12 mouse cellular contexts compared by ENCODE assay signal in genomic region chr10:81351678-81352291, GRCm38 (mm10). TPM values are rescaled to one million over a fixed set of nuclear protein-coding genes. Genes with fewer than 3 reads are reported as not detected.
A peak's percentile ranks its signal among the peaks of the same experiment; 100 is the strongest.
DNase-seq lines count a peak whose midpoint lies in the region; ATAC-seq lines count a peak whose summit lies in the region.
"Had no signal": no experiment of that assay in that cellular context is flagged by ENCODE, and none has a peak within 500 bp of the region (broad histone marks: within the 10 kb centered on the region; RNA-seq: fewer than 3 reads in every experiment).

No protein-coding gene starts in this region.

- H3K27ac ChIP-seq in heart, embryonic 12.5 days (ENCODE audit: poor library complexity, severe bottlenecking), result no peak overlapping the region
- 0 out of 2 replicates have a peak overlapping the region, but pooled peaks have one; percentile 33 for H3K27ac ChIP-seq in limb, embryonic 15.5 days
- H3K27ac ChIP-seq in stomach, embryonic 15.5 days, result no peak overlapping the region
- H3K27ac ChIP-seq: embryonic facial prominence, embryonic 13.5 days had no signal

- no peaks in the 10 kb centered on the region for H3K9me3 ChIP-seq in heart, embryonic 12.5 days (replicated peaks)
- no peaks in the 10 kb centered on the region for H3K9me3 ChIP-seq in limb, embryonic 15.5 days
- H3K9me3 ChIP-seq in stomach, embryonic 15.5 days, result no peaks in the 10 kb centered on the region
- H3K9me3 ChIP-seq: embryonic facial prominence, embryonic 13.5 days; neural tube, embryonic 13.5 days had no signal

- peaks cover 43% of the 10 kb centered on the region for H3K4me1 ChIP-seq in heart, embryonic 12.5 days (replicated peaks)
- H3K4me1 ChIP-seq in limb, embryonic 15.5 days, result peaks cover 30% of the 10 kb centered on the region
- H3K4me1 ChIP-seq in stomach, embryonic 15.5 days, result peaks cover 35% of the 10 kb centered on the region

- no peak overlapping the region for H3K9ac ChIP-seq in heart, embryonic 12.5 days
- no peak overlapping the region for H3K9ac ChIP-seq in limb, embryonic 15.5 days
- H3K9ac ChIP-seq in stomach, embryonic 15.5 days, result no peak overlapping the region
- H3K9ac ChIP-seq: embryonic facial prominence, embryonic 13.5 days had no signal

- no peak for ATAC-seq in heart, embryonic 12.5 days (ENCODE audit: insufficient number of reproducible peaks, low FRiP score)
- ATAC-seq in limb, embryonic 15.5 days (ENCODE audit: insufficient number of reproducible peaks, low FRiP score, low TSS enrichment, low read depth), result no peak
- ATAC-seq in stomach, embryonic 15.5 days (ENCODE audit: insufficient read depth, low FRiP score, low read depth), result no peak

- 18% methylated on average over 9 of the region's 9 CpGs for WGBS in heart, embryonic 12.5 days
- WGBS in limb, embryonic 15.5 days, result 19% methylated on average over 9 of the region's 9 CpGs
- 18% methylated on average over 9 of the region's 9 CpGs for WGBS in stomach, embryonic 15.5 days

- H3K27me3 ChIP-seq in heart, embryonic 12.5 days (replicated peaks), result 0 out of 2 replicates have a peak, but pooled peaks cover 6% of the 10 kb centered on the region
- 0 out of 2 replicates have a peak, but pooled peaks cover 3% of the 10 kb centered on the region for H3K27me3 ChIP-seq in limb, embryonic 15.5 days
- no peaks in the 10 kb centered on the region for H3K27me3 ChIP-seq in stomach, embryonic 15.5 days (replicated peaks)

- no peak overlapping the region for H3K4me3 ChIP-seq in heart, embryonic 12.5 days
- no peak overlapping the region for H3K4me3 ChIP-seq in limb, embryonic 15.5 days
- H3K4me3 ChIP-seq in stomach, embryonic 15.5 days (replicated peaks), result no peak overlapping the region
- H3K4me3 ChIP-seq: neural tube, embryonic 13.5 days had no signal

- no peak for DNase-seq in heart, adult 8-10 months (ENCODE audit: low spot score)
- DNase-seq in MEL-GATA-1-ER (ENCODE audit: extremely low read depth, low read depth), result peak; percentile 78
- no peak for DNase-seq in kidney, postnatal 4 days
- no peak for DNase-seq in adrenal gland, adult 2 months
- no peak for DNase-seq in ovary, postnatal 36 days (ENCODE audit: low spot score)
- DNase-seq: heart, postnatal 10 days; left cerebral cortex, postnatal 4 days had no signal

- peak overlapping the region; percentile 5; the same call in 1 of the 2 replicates for H3K4me2 ChIP-seq in heart, embryonic 12.5 days
- H3K4me2 ChIP-seq in limb, embryonic 15.5 days, result no peak overlapping the region
- peak overlapping the region; percentile 24; the same call in 1 of the 2 replicates for H3K4me2 ChIP-seq in stomach, embryonic 15.5 days
- H3K4me2 ChIP-seq: neural tube, embryonic 13.5 days had no signal

- peaks cover 14% of the 10 kb centered on the region for H3K36me3 ChIP-seq in heart, embryonic 12.5 days
- H3K36me3 ChIP-seq in limb, embryonic 15.5 days, result peaks cover 14% of the 10 kb centered on the region
- H3K36me3 ChIP-seq in stomach, embryonic 15.5 days, result peaks cover 16% of the 10 kb centered on the region; the same call in 1 of the 2 replicates
- H3K36me3 ChIP-seq: neural tube, embryonic 13.5 days had no signal

RNA-seq across cellular contexts. Expression of gene Hmg20b, which starts 1.5 kb away (rescaled TPM):
- 107 and 109 TPM in 2 replicates for polyA plus RNA-seq in heart, embryonic 12.5 days (2016; fragmentation: Nextera tagmentation; extraction: Ambion mirVana)
- total RNA-seq in heart, adult 8-10 months (2022), result 10 to 100 TPM; 52.4 to 61.2 (median 57.1) TPM
- polyA plus RNA-seq in limb, embryonic 15.5 days (2015; fragmentation: Nextera tagmentation; extraction: Ambion mirVana), result 86.0 and 89.9 TPM in 2 replicates
- 78.8 and 79.1 TPM in 2 replicates for polyA plus RNA-seq in stomach, embryonic 15.5 days (2015; fragmentation: Nextera tagmentation; extraction: Ambion mirVana)
- 10 to 100 TPM; 81.6 to 89.9 TPM for total RNA-seq in adrenal gland, adult 2 months (2021)
- polyA plus RNA-seq in adrenal gland, adult 2 months (2012; rRNA removed), result 272 and 280 TPM in 2 replicates

RNA-seq across cellular contexts. Expression of gene Mfsd12, which starts 5.5 kb away (rescaled TPM):
- 13.0 and 13.4 TPM in 2 replicates for polyA plus RNA-seq in heart, embryonic 12.5 days (2016; fragmentation: Nextera tagmentation; extraction: Ambion mirVana)
- total RNA-seq in heart, adult 8-10 months (2022), result 10 to 100 TPM in 1 of 4 experiments, 1 to 10 TPM in 3; 9.2 to 11.4 (median 9.8) TPM
- 13.3 and 13.4 TPM in 2 replicates for polyA plus RNA-seq in limb, embryonic 15.5 days (2015; fragmentation: Nextera tagmentation; extraction: Ambion mirVana)
- polyA plus RNA-seq in stomach, embryonic 15.5 days (2015; fragmentation: Nextera tagmentation; extraction: Ambion mirVana), result 12.8 and 13.6 TPM in 2 replicates
- total RNA-seq in adrenal gland, adult 2 months (2021), result 10 to 100 TPM; 15.3 to 16.5 TPM
- 69.3 and 77.4 TPM in 2 replicates for polyA plus RNA-seq in adrenal gland, adult 2 months (2012; rRNA removed)

RNA-seq across cellular contexts. Expression of gene Gipc3, which starts 8.7 kb away (rescaled TPM):
- not detected in 2 replicates for polyA plus RNA-seq in heart, embryonic 12.5 days (2016; fragmentation: Nextera tagmentation; extraction: Ambion mirVana)
- total RNA-seq in heart, adult 8-10 months (2022), result 1 to 10 TPM; 4.1 to 6.6 (median 5.2) TPM
- polyA plus RNA-seq in limb, embryonic 15.5 days (2015; fragmentation: Nextera tagmentation; extraction: Ambion mirVana), result 0.04 and 0.07 TPM in 2 replicates
- 0.04 and 0.12 TPM in 2 replicates for polyA plus RNA-seq in stomach, embryonic 15.5 days (2015; fragmentation: Nextera tagmentation; extraction: Ambion mirVana)
- 10 to 100 TPM in 1 of 2 experiments, 1 to 10 TPM in 1; 2.9 to 10.3 TPM for total RNA-seq in adrenal gland, adult 2 months (2021)
- 2.8 and 3.2 TPM in 2 replicates for polyA plus RNA-seq in adrenal gland, adult 2 months (2012; rRNA removed)
- polyA plus RNA-seq: neural tube, embryonic 13.5 days had no signal

RNA-seq across cellular contexts. Expression of gene 4930404N11Rik, which starts 13.8 kb away (rescaled TPM):
- polyA plus RNA-seq in heart, embryonic 12.5 days (2016; fragmentation: Nextera tagmentation; extraction: Ambion mirVana), result 0.82 and 0.91 TPM in 2 replicates
- under 1 TPM in 2 of 4 experiments, not detected in 2; 0.29 to 0.66 TPM for total RNA-seq in heart, adult 8-10 months (2022)
- 0.60 and 1.6 TPM in 2 replicates for polyA plus RNA-seq in limb, embryonic 15.5 days (2015; fragmentation: Nextera tagmentation; extraction: Ambion mirVana)
- polyA plus RNA-seq in stomach, embryonic 15.5 days (2015; fragmentation: Nextera tagmentation; extraction: Ambion mirVana), result 1.2 and 1.5 TPM in 2 replicates
- total RNA-seq in adrenal gland, adult 2 months (2021), result 1 to 10 TPM; 1.2 to 3.6 TPM
- polyA plus RNA-seq in adrenal gland, adult 2 months (2012; rRNA removed), result 9.7 and 12.4 TPM in 2 replicates

RNA-seq across cellular contexts. Expression of gene Tbxa2r, which starts 23.3 kb away (rescaled TPM):
- polyA plus RNA-seq in heart, embryonic 12.5 days (2016; fragmentation: Nextera tagmentation; extraction: Ambion mirVana), result 13.4 TPM in 2 replicates
- 1 to 10 TPM; 2.7 to 5.4 (median 3.5) TPM for total RNA-seq in heart, adult 8-10 months (2022)
- 11.9 and 12.8 TPM in 2 replicates for polyA plus RNA-seq in limb, embryonic 15.5 days (2015; fragmentation: Nextera tagmentation; extraction: Ambion mirVana)
- polyA plus RNA-seq in stomach, embryonic 15.5 days (2015; fragmentation: Nextera tagmentation; extraction: Ambion mirVana), result 23.5 and 25.3 TPM in 2 replicates
- 10 to 100 TPM; 33.2 to 45.4 TPM for total RNA-seq in adrenal gland, adult 2 months (2021)
- polyA plus RNA-seq in adrenal gland, adult 2 months (2012; rRNA removed), result 137 and 154 TPM in 2 replicates
